Mouse (Mus musculus): ENCODE measurements around the gene Tssk3. TPM values are rescaled to one million over a fixed set of nuclear protein-coding genes. Genes with fewer than 3 reads are reported as not detected.

Gene Tssk3
- not detected for total RNA-seq (2023)

GRCm38 (mm10) chr4:129490972-129491880 lies at the start of gene Tssk3, which contains the start of gene Fam229a:
TSS of gene Tssk3 (minus strand) at chr4:129491022.
TSS of gene Fam229a (plus strand) at chr4:129491190.

GRCm38 (mm10) chr4:129513086-129513767 lies 22.4 kb upstream of the Tssk3 start, which contains the start of gene Marcksl1:
TSS of gene Marcksl1 (plus strand) at chr4:129513581.

GRCm38 (mm10) chr4:129461183-129461960 lies 29.4 kb downstream of the Tssk3 start, which contains the start of gene Bsdc1:
TSS of gene Bsdc1 (plus strand) at chr4:129461581.

GRCm38 (mm10) chr4:129440340-129441063 lies 50.3 kb downstream of the Tssk3 start, which contains the start of gene Zbtb8b:
TSS of gene Zbtb8b (minus strand) at chr4:129440853.

Other genes with a start within 250 kb of the Tssk3 start
- under 1 TPM; 0.09 to 0.10 TPM for gene C77080, start 229.6 kb downstream of the Tssk3 start, total RNA-seq (2023)
- gene Sync, start 203.4 kb downstream of the Tssk3 start, total RNA-seq (2023): not detected
- gene Rbbp4, start 155.7 kb downstream of the Tssk3 start, total RNA-seq (2023): 10 to 100 TPM; 91.3 to 97.8 TPM
- gene Zbtb8os, start 155.3 kb downstream of the Tssk3 start, total RNA-seq (2023): 10 to 100 TPM; 35.9 to 41.4 TPM
- gene Zbtb8a, start 112.9 kb downstream of the Tssk3 start, total RNA-seq (2023): 1 to 10 TPM; 1.2 TPM
- gene Zbtb8b, start 50.2 kb downstream of the Tssk3 start, total RNA-seq (2023): not detected
- gene Bsdc1, start 29.4 kb downstream of the Tssk3 start, total RNA-seq (2023): 100 to 1,000 TPM in 1 of 2 experiments, 10 to 100 TPM in 1; 92.2 to 105 TPM
- gene Fam229a, start 168 bp upstream of the Tssk3 start, total RNA-seq (2023): 1 to 10 TPM in 1 of 2 experiments, not detected in 1; 1.0 TPM
- gene Marcksl1, start 22.6 kb upstream of the Tssk3 start, total RNA-seq (2023): 10 to 100 TPM; 64.6 to 74.8 TPM
- 10 to 100 TPM; 61.0 to 61.9 TPM for gene Hdac1, start 51.7 kb upstream of the Tssk3 start, total RNA-seq (2023)
- gene Lck, start 82.6 kb upstream of the Tssk3 start, total RNA-seq (2023): 1 to 10 TPM; 2.2 to 2.5 TPM
- not detected for gene Fam167b, start 87.5 kb upstream of the Tssk3 start, total RNA-seq (2023)
- 100 to 1,000 TPM; 108 TPM for gene Eif3i, start 109.6 kb upstream of the Tssk3 start, total RNA-seq (2023)
- 100 to 1,000 TPM; 109 to 116 TPM for gene Tmem234, start 109.6 kb upstream of the Tssk3 start, total RNA-seq (2023)
- 1 to 10 TPM in 1 of 2 experiments, not detected in 1; 1.9 TPM for gene Dcdc2b, start 123.2 kb upstream of the Tssk3 start, total RNA-seq (2023)
- gene Iqcc, start 128.1 kb upstream of the Tssk3 start, total RNA-seq (2023): 1 to 10 TPM; 8.2 to 8.8 TPM
- gene Ccdc28b, start 132.9 kb upstream of the Tssk3 start, total RNA-seq (2023): 10 to 100 TPM; 50.2 to 66.5 TPM
- gene Txlna, start 150.0 kb upstream of the Tssk3 start, total RNA-seq (2023): 10 to 100 TPM; 52.9 to 65.8 TPM
- gene Kpna6, start 181.7 kb upstream of the Tssk3 start, total RNA-seq (2023): 10 to 100 TPM; 33.9 to 35.2 TPM
- 10 to 100 TPM; 11.5 to 18.2 TPM for gene Tmem39b, start 205.8 kb upstream of the Tssk3 start, total RNA-seq (2023)

Measured in monocyte, adult 59 days (primary cell).